Mouse (Mus musculus): ENCODE results near the gene Tbc1d22a.

DNA sequence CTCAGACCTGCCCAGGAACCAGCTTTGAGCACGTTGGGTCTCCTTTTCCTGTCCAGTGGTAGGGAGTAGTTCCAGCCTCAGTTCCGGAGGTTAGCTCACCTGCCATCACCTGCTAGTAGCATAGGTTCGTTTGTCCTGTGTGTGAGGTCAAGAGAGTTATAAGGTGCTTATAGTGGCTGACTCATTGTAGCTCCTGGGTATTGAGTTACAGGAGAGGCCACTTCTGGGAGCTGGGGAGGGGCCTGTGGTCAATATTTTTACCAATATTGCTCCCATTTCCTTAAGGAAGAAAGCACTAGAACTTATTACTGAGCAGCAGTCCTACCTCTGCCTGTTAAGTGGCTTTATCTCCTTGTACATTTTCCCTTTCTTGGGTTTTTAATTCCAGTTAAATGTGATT lies 161.0 kb downstream of the Tbc1d22a start:
- TF ChIP-seq ZC3H11A (IDR thresholded peaks at IDR 0.05; ENCODE audit: borderline replicate concordance, low read depth, low read length) (no peak), HCFC1 (IDR thresholded peaks at IDR 0.05; ENCODE audit: borderline replicate concordance, insufficient read depth, low read length) (no peak)

Data from ES-E14 (cell line).